Mouse (Mus musculus): ENCODE measurements around the gene Mb21d2.

GRCm38 (mm10) chr16:28893266-28893665 lies 36.2 kb downstream of the Mb21d2 start:
- TF ChIP-seq CTCF (IDR thresholded peaks at IDR 0.05; ENCODE audit: low read depth, low read length), result no peak
- no peak for TF ChIP-seq POLR2A (IDR thresholded peaks at IDR 0.05; ENCODE audit: insufficient read depth, low read length)
- no peak for TF ChIP-seq EP300 (IDR thresholded peaks at IDR 0.05; ENCODE audit: insufficient read depth, low read depth, low read length)
